Mouse (Mus musculus) thymus, postnatal 10 days (tissue): ENCODE measurements around the gene Crtac1.
A peak's percentile ranks its signal among the peaks of the same experiment; 100 is the strongest.

Experiments used
- DNase-seq, 2 experiments: peaks; one replicate each; pipeline ENCODE4 v3.0.0; 2021; ENCODE audit warnings: low spot score in 2 of 2

The Crtac1 gene

DNA sequence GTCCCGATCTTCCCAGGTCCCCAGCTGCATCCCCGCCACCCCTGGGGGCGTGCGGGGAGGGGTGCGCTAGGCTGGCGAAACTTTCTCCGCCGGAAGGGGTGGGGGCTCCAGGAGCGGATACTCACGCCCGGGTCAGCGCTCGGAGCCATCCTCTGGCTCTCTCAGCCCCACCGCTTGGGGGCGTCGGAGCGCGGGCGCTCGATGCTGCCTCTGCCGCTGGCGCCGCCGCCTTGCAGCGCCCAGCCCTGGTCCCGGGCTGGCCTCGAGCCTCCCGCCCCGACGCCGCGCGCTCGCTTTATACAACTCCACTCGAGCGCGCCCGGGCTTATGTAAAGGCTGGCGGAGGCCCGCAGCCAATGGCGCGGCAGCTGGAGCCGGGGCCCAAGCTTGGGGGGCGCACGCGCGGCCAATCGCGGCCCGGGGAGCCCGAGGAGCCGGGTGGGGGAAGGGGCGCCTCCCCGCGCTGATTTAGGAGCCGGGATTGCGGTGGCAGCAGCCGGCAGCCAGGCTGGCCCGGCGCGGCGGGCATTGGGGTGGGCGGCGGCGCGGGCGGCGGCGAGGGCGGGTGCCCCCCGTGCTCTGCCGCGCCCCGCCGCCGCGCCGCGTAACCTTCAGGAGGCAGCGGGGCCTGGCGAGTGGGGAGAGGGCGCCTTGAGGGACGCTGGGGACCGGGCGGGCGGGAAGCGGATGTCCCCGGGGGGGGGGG is at the start of gene Crtac1:
TSS of gene Crtac1 (minus strand) at position 299 of the 706 bp plus-strand sequence.
- no peak for DNase-seq

- DNase-seq, result no peak
Measured at GRCm38 (mm10) chr19:42478303-42478702, 46.7 kb upstream of the Crtac1 start.

GRCm38 (mm10) chr19:42477769-42478168 is 46.2 kb upstream of the Crtac1 start:
- no peak for DNase-seq

GRCm38 (mm10) chr19:42472831-42473230 is 41.2 kb upstream of the Crtac1 start:
- DNase-seq, result no peak

- no peak for DNase-seq
Measured at GRCm38 (mm10) chr19:42471571-42471970, 40.0 kb upstream of the Crtac1 start.

GRCm38 (mm10) chr19:42461851-42462250 is 30.3 kb upstream of the Crtac1 start:
- DNase-seq, result no peak

DNA sequence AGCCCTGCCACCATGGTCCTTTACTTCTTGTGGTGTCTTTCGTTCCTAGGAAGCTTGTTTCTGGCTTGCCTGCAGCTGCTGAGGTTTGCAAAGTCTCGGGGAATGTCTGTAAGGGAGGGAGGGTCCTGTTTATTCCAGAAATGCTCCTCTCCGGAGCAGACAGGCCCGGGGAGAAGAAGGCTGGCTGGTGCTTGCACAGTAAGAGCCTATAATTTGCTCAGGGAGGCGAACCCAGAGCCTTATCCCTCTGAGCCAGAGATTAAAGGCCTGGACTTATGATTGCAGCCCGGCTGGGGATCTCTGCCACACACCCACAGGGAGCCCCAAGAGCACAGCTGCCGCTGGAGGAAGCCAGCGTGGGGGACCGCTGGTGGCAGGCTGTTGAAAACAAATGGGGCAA is 29.8 kb upstream of the Crtac1 start:
- no peak for DNase-seq

DNA sequence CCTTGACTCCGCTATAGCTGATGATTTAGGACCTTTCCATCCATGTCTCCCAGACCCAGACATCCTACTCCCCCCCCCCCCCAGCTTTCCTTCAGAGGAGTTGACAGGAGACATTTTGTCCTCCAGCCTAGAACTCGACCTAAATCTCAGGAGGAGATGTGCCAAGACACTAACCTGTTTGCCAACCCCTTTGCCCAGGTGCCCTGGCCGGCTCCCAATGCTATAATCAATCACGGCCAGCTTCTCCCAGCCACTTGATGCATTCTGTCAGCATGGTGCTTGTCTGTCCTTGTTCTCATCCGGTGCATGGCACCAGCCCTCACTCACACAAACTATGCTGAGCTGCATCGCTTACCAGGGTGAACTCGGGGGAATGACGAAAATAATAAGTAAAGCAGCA is 27.9 kb upstream of the Crtac1 start:
- no peak for DNase-seq

- DNase-seq, result no peak
Measured at GRCm38 (mm10) chr19:42454481-42455236, 23.1 kb upstream of the Crtac1 start.

DNA sequence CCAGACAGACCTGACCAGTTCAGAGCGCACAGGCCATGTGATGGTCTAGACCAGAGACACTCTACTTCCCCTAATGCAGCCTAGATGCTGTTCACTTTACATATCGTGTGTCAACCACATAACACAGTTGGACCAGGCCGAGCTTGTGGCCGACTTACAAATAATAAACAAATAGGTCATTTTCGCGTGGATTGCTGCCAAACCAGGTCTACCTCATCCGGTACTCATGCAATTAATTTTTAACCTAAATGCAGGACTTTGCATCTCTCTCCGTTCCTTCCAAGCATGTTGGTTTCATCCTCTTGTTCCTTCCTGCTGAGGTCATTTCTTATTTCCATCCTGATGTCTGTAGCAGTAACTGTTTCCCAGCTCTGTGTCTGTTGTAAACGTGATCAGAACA is 22.4 kb upstream of the Crtac1 start:
- no peak for DNase-seq

DNA sequence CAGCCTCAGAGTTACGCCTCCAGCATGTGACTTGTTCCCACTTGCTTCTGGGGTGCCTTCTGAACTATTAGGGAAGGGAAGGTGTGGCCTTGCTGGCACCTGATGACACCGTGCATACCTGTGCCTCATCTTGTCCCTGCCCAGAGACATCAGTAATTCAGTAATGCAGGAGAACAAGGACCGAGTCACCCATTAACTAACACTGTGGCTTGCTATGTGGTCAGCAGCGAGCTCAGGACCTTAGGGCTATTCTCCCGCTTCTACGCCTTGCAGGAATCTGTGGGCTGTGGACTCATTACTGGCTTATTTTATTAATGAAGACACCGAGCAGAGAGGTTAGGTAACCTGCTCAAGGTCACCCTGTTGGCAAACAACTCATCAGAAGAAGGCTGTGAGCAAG is 21.0 kb upstream of the Crtac1 start:
- no peak for DNase-seq

DNA sequence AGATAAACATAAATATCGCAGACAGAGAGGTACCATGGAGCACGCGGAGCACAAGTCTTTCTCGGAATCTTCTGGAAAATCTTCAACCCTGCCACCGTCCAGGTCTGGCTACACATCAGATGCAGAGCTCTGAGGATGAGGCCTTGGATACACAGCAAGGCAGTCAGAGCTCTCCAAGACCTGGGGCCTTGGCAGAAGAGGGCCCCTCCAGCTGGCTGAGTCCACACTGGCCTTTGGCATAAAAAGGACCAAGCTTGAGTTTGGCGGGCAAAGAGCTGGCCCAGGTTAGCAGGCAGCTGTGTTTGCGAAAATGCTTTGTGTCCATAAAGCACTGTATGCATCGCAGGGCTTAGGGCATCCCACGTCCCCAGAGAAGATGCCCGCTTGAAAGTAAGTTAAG is 17.0 kb upstream of the Crtac1 start:
- no peak for DNase-seq

DNA sequence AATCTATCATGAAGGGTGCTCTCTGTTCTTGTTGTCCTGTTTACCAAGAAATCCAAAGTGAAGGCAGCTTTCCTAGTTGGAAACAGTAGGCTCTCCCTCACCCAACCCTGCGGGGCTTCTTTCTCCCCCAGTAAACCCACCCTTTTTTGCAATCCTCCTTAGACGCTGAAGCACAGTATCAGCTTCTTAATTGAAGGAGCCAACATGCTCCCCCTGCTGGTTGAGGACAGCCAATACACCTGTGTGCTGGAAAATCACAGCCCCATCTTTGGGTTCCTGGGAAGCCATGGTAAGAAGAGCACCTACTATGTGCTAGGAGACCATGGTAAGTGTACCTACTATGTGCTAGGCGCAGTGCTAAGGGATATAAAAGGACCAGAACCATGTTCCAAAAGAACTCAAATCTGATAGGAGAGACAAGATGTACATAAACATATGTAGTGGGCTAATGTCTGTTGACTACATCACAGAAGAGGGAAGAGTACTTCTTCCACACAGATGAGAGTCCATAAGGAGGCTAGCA is 12.4 kb upstream of the Crtac1 start:
- peak in 1 of 2 experiments; percentile 33 for DNase-seq

DNA sequence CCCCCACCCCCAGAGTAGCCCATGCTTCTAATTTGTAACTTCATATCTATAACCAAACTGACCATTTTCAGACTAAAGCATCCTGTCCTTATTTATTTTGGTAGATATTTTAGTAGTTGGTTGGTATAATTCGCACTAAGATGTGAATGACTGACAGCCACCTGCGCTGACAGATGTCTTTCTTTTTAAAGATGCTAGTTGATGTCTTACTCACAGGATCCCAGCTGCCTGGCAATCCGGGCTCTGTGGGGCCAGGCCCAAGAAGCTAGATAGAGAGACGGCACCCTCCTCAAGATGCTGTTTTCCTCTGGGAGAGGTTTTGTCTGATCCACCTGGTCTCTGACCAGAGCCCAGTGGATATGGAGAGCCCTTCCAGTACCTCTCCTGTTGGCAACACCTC is 11.7 kb upstream of the Crtac1 start:
- no peak for DNase-seq

DNA sequence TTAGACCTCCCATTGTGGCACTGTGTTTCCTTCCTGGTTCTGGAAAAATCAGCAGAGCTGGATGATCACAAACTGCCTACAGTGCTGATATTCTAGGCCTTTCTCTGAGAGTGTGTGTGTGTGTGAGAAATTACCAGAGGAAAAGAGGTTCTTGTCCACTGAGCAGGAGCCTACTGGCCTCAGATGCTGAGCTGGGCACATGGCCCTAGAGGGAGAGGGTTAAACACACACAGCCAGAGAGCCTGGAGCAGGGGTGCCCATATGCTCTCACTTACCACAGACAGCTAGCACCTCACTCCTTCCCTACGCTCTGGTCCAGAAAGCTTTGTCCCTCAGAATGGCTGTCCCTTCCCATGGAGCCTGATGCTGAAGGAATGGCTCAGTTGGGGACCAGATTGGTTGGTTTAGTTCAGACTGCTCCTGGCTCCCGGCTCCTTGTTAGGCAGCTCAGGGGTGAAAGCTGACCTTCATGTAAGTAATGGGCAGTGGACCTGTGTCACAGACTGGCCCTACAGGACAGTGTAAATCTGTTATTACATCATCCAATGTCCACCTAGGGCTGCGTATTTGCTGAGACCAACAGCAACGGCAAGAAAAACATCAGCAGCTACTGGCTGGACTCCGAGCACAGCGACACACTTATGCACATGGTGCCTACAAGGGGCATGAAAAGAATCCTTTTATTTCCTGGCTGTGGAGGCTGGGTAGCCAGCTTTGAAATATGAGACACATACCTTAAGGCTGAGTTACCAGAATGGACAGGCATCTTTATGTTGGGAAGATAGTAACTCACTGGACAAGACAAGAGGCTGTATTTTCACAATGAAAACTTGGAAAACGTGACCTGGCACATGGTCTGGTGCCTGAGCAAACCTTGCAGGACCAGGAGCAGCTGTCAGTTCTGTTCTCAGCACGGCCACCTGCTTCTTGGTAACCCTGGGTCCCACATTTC is 10.9 kb upstream of the Crtac1 start:
- DNase-seq, result no peak

GRCm38 (mm10) chr19:42440089-42440488 is 8.5 kb upstream of the Crtac1 start:
- DNase-seq, result no peak

DNA sequence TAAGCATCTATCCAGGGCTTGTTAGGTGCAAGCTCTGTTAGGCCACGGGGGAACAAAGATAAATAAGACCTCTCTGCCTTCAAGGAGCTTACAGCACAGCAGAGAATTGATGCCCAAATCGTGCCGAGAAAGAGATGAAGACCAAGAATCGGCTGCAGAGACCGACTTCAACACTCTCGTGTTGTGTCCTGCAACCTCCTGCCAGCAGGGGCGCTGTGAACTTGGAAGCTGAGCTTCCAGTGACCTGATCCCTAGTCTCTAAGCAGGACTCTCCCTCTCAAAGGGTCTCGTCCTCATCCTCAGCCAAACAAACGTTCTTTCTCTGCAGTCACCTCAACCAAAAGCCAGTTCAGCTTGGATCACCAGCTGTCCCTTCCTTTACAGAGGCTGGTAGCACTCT is 7.8 kb upstream of the Crtac1 start:
- DNase-seq, result peak in 1 of 2 experiments; percentile 9

DNA sequence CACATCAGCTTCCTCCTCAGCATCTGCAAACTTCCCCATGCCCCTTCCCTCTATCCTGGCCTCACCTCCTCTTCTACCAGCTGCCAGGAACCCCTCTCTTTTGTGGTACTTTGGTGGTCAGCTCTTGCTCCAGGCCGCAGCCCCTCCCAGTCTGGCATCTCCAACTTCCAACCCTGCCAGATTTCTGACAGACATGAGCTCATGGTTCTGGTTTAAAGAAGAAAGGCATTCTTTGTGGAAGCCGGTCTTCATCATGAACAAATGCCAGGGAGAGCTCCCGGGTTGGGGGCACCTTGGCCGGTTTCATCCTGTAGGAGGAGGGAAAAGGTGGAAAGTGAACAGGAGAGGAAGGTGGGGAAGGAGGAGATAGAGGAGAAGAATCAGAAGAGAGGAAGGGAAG is 4.0 kb upstream of the Crtac1 start:
- no peak for DNase-seq

DNA sequence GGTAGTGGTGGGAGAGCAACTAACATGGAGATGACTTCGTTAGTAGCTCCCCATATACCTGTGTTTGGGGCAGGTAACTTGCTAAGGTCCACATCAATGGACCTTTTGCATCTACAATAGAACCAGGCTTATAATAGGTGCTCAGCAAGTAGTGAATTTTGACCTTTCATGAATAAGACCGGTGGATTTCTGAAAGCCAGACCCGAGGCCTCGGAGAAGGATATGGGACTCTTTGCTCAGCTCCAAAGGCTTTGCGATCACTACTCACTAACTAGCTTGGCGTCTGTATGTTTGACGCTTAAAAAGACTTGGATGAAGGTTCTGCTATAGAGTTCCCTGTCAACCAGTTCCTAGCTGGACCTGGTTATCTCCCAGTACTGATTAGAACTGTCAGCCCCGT is 1.2 kb upstream of the Crtac1 start:
- no peak for DNase-seq

- no peak for DNase-seq
Measured at GRCm38 (mm10) chr19:42432191-42432590, 608 bp upstream of the Crtac1 start.

DNA sequence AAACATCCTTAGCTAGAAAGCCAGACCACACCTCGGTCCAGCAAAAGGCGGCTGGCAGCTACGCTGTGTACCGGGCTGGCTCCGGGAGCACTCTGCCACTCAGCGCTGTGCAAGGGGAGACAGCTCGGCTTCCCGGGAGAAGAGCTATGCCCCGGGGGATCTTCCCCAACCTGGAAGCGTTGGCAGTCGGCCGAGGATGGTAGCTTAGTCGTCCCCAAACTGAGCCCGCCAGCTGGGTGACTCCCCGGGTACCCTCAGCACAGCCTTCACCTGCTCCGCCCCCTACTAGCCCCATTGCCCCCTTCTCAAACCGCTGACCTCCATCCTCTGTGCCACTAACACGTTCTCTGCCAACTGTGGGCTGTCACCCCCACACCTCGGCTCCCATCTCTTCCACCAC is 602 bp downstream of the Crtac1 start:
- DNase-seq, result no peak

GRCm38 (mm10) chr19:42429410-42429809 is 2.2 kb downstream of the Crtac1 start:
- peak in 1 of 2 experiments; percentile 23 for DNase-seq
